Mouse (Mus musculus): ENCODE results near the gene Adamts20.

- TF ChIP-seq MAX (IDR thresholded peaks at IDR 0.05; ENCODE audit: low read length) (no peak), TAL1 (IDR thresholded peaks at IDR 0.05; ENCODE audit: low read length) (no peak), CTCF (IDR thresholded peaks at IDR 0.05 in 2 of 3, conservative IDR thresholded peaks at IDR 0.05 in 1 of 3; ENCODE audit: control insufficient read depth in 1 of 3, insufficient read depth in 1 of 3, low read depth in 2 of 3, low read length in 3 of 3, poor library complexity in 1 of 3, severe bottlenecking in 1 of 3) (no peak), EP300 (IDR thresholded peaks at IDR 0.05; ENCODE audit: low read depth in 1 of 2, low read length in 2 of 2) (no peak), ZC3H11A (IDR thresholded peaks at IDR 0.05; ENCODE audit: low read depth, low read length) (no peak), BHLHE40 (IDR thresholded peaks at IDR 0.05; ENCODE audit: borderline replicate concordance, low read depth, low read length) (no peak), E2F4 (IDR thresholded peaks at IDR 0.05; ENCODE audit: borderline replicate concordance, low read depth, low read length) (no peak), GATA1 (IDR thresholded peaks at IDR 0.05; ENCODE audit: low read depth, low read length) (no peak), UBTF (IDR thresholded peaks at IDR 0.05; ENCODE audit: borderline replicate concordance, insufficient read depth, low read depth, low read length) (no peak), USF1 (IDR thresholded peaks at IDR 0.05; ENCODE audit: low read depth, low read length) (no peak), POLR2A (IDR thresholded peaks at IDR 0.05; ENCODE audit: control insufficient read depth in 1 of 2, insufficient read depth in 1 of 2, low read depth in 1 of 2, low read length in 2 of 2, poor library complexity in 1 of 2) (no peak)
Observed at GRCm38 (mm10) chr15:94242133-94242532, 223.1 kb downstream of the Adamts20 start.

Measured in MEL (cell line).